Mouse (Mus musculus) cerebellum, adult 2 months (tissue): ENCODE measurements around the gene Tspan14. TPM values are rescaled to one million over a fixed set of nuclear protein-coding genes. Genes with fewer than 3 reads are reported as not detected.
A peak's percentile ranks its signal among the peaks of the same experiment; 100 is the strongest.

ENCODE experiments used
- DNase-seq, 2 experiments: peaks; one replicate each; pipeline ENCODE4 v3.0.0; 2021
- H3K27ac ChIP-seq: fragments of 200-500 bp; 2 replicates; pipeline ENCODE4 v1.5.1; 2012; ENCODE audit warnings: low read length, control low read depth, inconsistent platforms; ENCODE audit not compliant: insufficient read depth
- H3K27me3 ChIP-seq: fragments of 200-500 bp; 2 replicates; pipeline ENCODE4 v1.6.1; 2012; ENCODE audit warnings: inconsistent platforms, mild to moderate bottlenecking, low read length, moderate library complexity; ENCODE audit not compliant: control insufficient read depth, insufficient read depth
- H3K4me1 ChIP-seq: fragments of 200-500 bp; 2 replicates; pipeline ENCODE4 v1.6.1; 2011; ENCODE audit warnings: low read length; ENCODE audit not compliant: control insufficient read depth, insufficient read depth
- H3K4me3 ChIP-seq: fragments of 200-500 bp; replicated peaks from 2 replicates; pipeline ENCODE3; 2011; ENCODE audit warnings: mild to moderate bottlenecking, low read depth, low read length, control low read depth; ENCODE audit not compliant: insufficient read depth
- CTCF ChIP-seq: fragments of 200-500 bp; IDR thresholded peaks from 2 replicates; pipeline ENCODE4 v1.5.1; 2011; ENCODE audit warnings: low read depth, mild to moderate bottlenecking, control low read depth, low read length, moderate library complexity, borderline replicate concordance; ENCODE audit not compliant: insufficient read depth
- POLR2A ChIP-seq: fragments of 200-500 bp; IDR thresholded peaks from 2 replicates; pipeline ENCODE4 v1.6.1; 2011; ENCODE audit warnings: low read length, control low read depth, borderline replicate concordance; ENCODE audit not compliant: insufficient read depth
- WGBS: fragments of 180-500 bp; shearing (Covaris S2); methylation state at CpG from one replicate; pipeline ENCODE4 v1.1.7; 2018; 5-methylcytosine and 5-hydroxymethylcytosine counted together
- polyA plus RNA-seq: library from polyadenylated mRNA; depleted of rRNA; stranded (reverse); fragments of >200 nt; gene quantifications from 2 replicates; pipeline ENCODE4 v1.2.3, GENCODE M21; 2012

Gene Tspan14
- polyA plus RNA-seq, 1 experiment = 39.6 TPM

DNA sequence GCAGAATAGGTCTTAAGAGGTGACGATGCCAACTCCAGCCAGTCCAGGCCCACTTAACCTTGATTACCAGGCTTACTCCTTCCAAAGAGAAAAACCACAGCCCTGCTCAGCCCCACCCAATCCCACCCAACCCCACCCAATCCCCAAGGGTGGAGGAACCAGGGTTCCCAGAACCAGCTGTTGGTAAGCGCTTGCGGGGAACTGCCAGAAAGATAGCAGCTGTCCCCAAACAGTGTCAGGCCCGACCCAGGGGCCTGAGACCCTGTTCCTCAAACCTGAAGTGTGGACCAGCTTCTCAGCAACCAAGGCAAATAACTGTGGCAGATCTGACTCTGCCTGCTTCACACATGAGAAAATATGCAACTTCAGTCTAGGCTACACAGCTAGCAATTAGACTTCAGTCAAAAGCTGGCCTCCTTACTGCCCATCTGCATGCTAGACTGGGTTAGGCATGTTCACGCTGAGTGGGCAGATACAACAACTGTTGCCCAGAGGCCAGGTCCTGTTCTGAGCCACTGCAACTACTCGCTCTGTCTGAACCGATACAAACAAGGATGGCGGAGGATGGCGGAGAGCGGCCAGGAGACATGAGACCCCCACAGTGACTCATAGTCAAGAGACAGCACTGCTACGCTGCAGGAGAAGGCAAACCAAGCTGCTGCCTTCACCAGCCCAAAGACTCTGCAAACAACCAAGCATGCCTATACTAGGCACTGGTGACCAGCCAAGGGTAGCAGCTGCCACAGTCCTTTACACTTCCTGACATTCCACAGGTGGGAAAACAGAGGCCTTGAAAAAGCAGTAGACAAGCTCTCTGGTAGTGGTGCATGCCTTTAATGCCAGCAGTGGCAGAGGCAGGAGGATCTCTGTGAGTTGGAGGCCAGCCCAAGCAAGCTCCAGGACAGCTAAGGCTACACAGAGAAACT lies 4.0 kb downstream of the Tspan14 start:
- 67% methylated on average over 11 of the region's 11 CpGs for WGBS
- H3K4me3 ChIP-seq = no peak overlapping the region
- 0 out of 2 replicates have a peak, but pooled peaks cover 10% of the 10 kb centered on the region for H3K4me1 ChIP-seq
- no peak for DNase-seq
- TF ChIP-seq CTCF = no peak
- TF ChIP-seq POLR2A = no peak
- no peak overlapping the region for H3K27ac ChIP-seq
- no peaks in the 10 kb centered on the region for H3K27me3 ChIP-seq

DNA sequence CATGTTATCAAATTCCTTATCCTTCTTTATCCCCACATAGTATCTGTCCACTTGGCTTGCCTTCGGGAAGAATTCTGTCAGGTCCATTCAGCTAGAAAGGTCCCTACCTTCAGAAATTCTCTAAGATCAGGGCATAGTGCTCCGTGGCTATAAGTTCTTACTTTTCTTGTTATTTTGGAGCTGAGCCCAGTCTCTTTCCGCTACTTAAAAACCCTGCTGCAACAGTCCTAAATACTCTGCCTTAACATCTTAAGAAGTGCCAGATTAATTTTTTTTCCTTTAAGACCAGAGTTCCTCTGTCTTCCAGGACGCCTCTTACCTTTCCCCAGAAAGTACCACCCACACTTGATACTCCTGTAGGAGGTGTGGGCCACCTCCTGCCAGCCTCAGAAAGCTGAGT lies 6.4 kb downstream of the Tspan14 start:
- WGBS = 57% methylated on average over 4 of the region's 4 CpGs
- no peak overlapping the region for H3K4me3 ChIP-seq
- no peak for DNase-seq
- TF ChIP-seq CTCF (no peak), POLR2A (no peak)
- H3K27ac ChIP-seq = no peak overlapping the region
- H3K4me1 ChIP-seq = peaks cover 19% of the 10 kb centered on the region
- H3K27me3 ChIP-seq = no peaks in the 10 kb centered on the region

- Histone ChIP-seq H3K4me1 (peaks cover 18% of the 10 kb centered on the region), H3K27ac (no peak overlapping the region), H3K27me3 (no peaks in the 10 kb centered on the region), H3K4me3 (no peak overlapping the region)
- TF ChIP-seq CTCF (no peak), POLR2A (no peak)
- no peak for DNase-seq
- 64% methylated on average over 3 of the region's 3 CpGs for WGBS
Measured at GRCm38 (mm10) chr14:40959586-40959985, 7.0 kb downstream of the Tspan14 start.

DNA sequence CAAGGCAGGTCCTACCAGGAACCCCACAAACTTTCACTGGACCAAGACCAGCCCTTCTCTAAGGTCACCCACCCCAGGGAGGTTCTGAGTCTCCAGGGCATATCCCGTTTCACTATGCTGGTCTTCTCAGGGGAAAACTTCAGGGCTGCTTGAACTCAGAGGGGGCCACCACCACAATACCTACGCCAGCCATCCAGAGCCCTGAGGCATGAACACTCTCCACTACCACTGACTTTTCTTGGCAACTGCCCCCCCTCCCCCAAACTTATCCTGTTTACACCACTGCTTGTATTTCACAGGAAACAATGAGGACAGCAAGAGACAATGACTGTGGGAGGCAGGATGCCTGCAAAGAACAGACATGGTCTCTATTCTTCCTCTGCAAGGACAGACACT lies 7.6 kb downstream of the Tspan14 start:
- H3K4me1 ChIP-seq = peaks cover 18% of the 10 kb centered on the region
- TF ChIP-seq POLR2A = no peak
- no peak for TF ChIP-seq CTCF
- DNase-seq = no peak
- H3K27me3 ChIP-seq = no peaks in the 10 kb centered on the region
- WGBS = 94% methylated on average over 2 of the region's 2 CpGs
- H3K27ac ChIP-seq = 0 out of 2 replicates have a peak overlapping the region, but pooled peaks have one; percentile 40
- no peak overlapping the region for H3K4me3 ChIP-seq

DNA sequence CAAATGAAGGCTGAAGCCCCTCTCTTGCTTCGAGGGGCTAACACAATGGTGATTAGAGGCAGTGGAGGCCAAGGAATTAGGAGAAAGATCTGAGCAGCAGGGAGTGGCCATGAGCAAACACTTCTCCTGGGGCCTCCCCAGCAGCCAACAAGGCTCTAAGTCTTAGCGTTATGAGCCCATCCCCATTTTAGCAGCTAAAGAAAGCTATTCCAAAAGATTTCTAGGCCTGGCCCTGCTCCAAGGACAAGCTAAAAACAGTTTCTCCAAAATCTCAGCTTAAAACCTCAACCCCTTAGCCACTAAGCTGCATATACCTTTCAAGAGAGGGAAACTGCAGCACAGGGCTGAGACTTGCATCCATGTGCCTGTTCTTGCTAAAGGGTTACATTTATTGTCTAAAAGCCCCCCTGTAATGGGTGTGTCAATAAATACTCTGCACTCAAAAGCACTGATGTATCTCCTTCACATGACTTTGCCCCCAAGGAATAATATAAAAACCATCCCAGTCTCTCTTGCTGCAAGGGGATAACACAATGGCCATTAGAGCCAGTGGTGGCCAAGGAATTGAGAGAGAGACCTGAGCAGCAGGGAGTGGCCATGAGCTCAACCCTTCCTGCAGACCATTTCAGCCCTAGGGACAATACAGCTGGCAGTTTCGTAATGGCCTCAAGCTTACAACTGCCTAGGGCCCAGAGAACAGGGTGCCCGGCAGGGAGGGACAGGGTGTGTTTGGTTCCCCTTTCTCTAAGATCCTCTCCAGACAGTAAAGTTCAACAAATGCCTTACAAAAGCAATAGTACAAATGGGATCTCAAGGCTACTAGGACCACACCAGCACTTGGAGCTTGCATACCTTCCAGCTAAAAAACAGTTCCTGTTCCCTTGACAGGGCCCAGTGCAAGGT lies 8.3 kb downstream of the Tspan14 start:
- Histone ChIP-seq H3K4me3 (no peak overlapping the region), H3K4me1 (peaks cover 18% of the 10 kb centered on the region), H3K27ac (peak overlapping the region; percentile 40; the same call in 1 of the 2 replicates), H3K27me3 (no peaks in the 10 kb centered on the region)
- TF ChIP-seq POLR2A (no peak), CTCF (no peak)
- DNase-seq = no peak
- 76% methylated on average over 4 of the region's 4 CpGs for WGBS

GRCm38 (mm10) chr14:40957607-40958006 lies 9.0 kb downstream of the Tspan14 start:
- DNase-seq = no peak
- Histone ChIP-seq H3K4me3 (no peak overlapping the region), H3K27ac (no peak overlapping the region), H3K4me1 (peaks cover 24% of the 10 kb centered on the region), H3K27me3 (no peaks in the 10 kb centered on the region)
- no peak for TF ChIP-seq POLR2A
- TF ChIP-seq CTCF = no peak
- 79% methylated on average over 3 of the region's 3 CpGs for WGBS

- TF ChIP-seq CTCF = no peak
- no peak for TF ChIP-seq POLR2A
- 58% methylated on average over 13 of the region's 13 CpGs for WGBS
- peak; percentile 33 to 57 for DNase-seq
Measured at GRCm38 (mm10) chr14:40956252-40957146, 10.1 kb downstream of the Tspan14 start.

More at GRCm38 (mm10) chr14:40956252-40957146, 10.1 kb downstream of the Tspan14 start:
- Histone ChIP-seq H3K27ac (peak overlapping the region; percentile 72; the same call in 1 of the 2 replicates), H3K4me3 (no peak overlapping the region), H3K4me1 (peaks cover 24% of the 10 kb centered on the region), H3K27me3 (no peaks in the 10 kb centered on the region)
